Mouse (Mus musculus) right cerebral cortex, postnatal 4 days (tissue): ENCODE results near the gene Ankrd24.
"Not testable (repeated sequence)": the region's sequence is repeated elsewhere in the genome, so short reads cannot be mapped to it uniquely, and the experiment has no call there.

ENCODE experiments used
- DNase-seq: peaks from one replicate; pipeline ENCODE4 v3.0.0-alpha.2; 2022

Ankrd24 gene

GRCm38 (mm10) chr10:81645391-81645790 lies 17.1 kb downstream of the Ankrd24 start:
- no peak for DNase-seq

- DNase-seq: no peak
These were observed 17.7 kb downstream of the Ankrd24 start for GRCm38 (mm10) chr10:81646015-81646555.

- peak; percentile 80 for DNase-seq
These were observed 20.7 kb downstream of the Ankrd24 start, which contains the start of gene Gm10778 for GRCm38 (mm10) chr10:81648803-81649775. Gene Gm10778 (plus strand): TSS chr10:81649059.

- no peak for DNase-seq
These were observed 26.8 kb downstream of the Ankrd24 start for GRCm38 (mm10) chr10:81655178-81655577.

- DNase-seq: no peak
These were observed 27.8 kb downstream of the Ankrd24 start for GRCm38 (mm10) chr10:81656174-81656573.

- not testable (repeated sequence) for DNase-seq
These were observed 58.8 kb downstream of the Ankrd24 start for GRCm38 (mm10) chr10:81687114-81687513.
